Mouse (Mus musculus) liver, adult 2 months (tissue): ENCODE measurements around the gene Zp3r. TPM values are rescaled to one million over a fixed set of nuclear protein-coding genes. Genes with fewer than 3 reads are reported as not detected.
A peak's percentile ranks its signal among the peaks of the same experiment; 100 is the strongest.
"Not testable (repeated sequence)": the region's sequence is repeated elsewhere in the genome, so short reads cannot be mapped to it uniquely, and the experiment has no call there.

Source experiments
- DNase-seq: peaks from one replicate; pipeline ENCODE4 v3.0.0-alpha.2; 2011; ENCODE audit warnings: low read depth, low spot score; ENCODE audit errors: extremely low read depth
- H3K27ac ChIP-seq: fragments of 200-500 bp; replicated peaks from 2 replicates; pipeline ENCODE4 v1.5.1; 2012; ENCODE audit warnings: low read depth, mild to moderate bottlenecking, control low read depth, inconsistent platforms, low read length; ENCODE audit not compliant: insufficient read depth
- H3K27me3 ChIP-seq: fragments of 200-500 bp; 2 replicates; pipeline ENCODE4 v1.6.1; 2012; ENCODE audit warnings: mild to moderate bottlenecking, moderate library complexity, low read length, inconsistent platforms; ENCODE audit not compliant: control insufficient read depth, insufficient read depth
- H3K36me3 ChIP-seq: fragments of 200-500 bp; 2 replicates; pipeline ENCODE4 v1.6.1; 2012; ENCODE audit warnings: low read length, inconsistent platforms; ENCODE audit not compliant: control insufficient read depth, insufficient read depth
- H3K4me1 ChIP-seq: fragments of 200-500 bp; 2 replicates; pipeline ENCODE4 v1.6.1; 2011; ENCODE audit warnings: low read length; ENCODE audit not compliant: control insufficient read depth, insufficient read depth
- H3K4me3 ChIP-seq: fragments of 200-500 bp; 2 replicates; pipeline ENCODE4 v1.5.1; 2011; ENCODE audit warnings: low read depth, mild to moderate bottlenecking, control low read depth, low read length, moderate library complexity; ENCODE audit not compliant: insufficient read depth
- H3K79me2 ChIP-seq: fragments of 200-500 bp; 2 replicates; pipeline ENCODE4 v1.6.1; 2012; ENCODE audit warnings: inconsistent platforms, mild to moderate bottlenecking, low read length, moderate library complexity; ENCODE audit not compliant: control insufficient read depth, insufficient read depth
- H3K9ac ChIP-seq: fragments of 200-500 bp; 2 replicates; pipeline ENCODE4 v1.6.1; 2012; ENCODE audit warnings: low read depth, mild to moderate bottlenecking, control low read depth, inconsistent platforms, low read length
- CTCF ChIP-seq: fragments of 200-500 bp; IDR thresholded peaks from 2 replicates; pipeline ENCODE4 v1.5.1; 2011; ENCODE audit warnings: low read depth, low read length, control low read depth
- POLR2A ChIP-seq: fragments of 200-500 bp; IDR thresholded peaks from 2 replicates; pipeline ENCODE4 v1.6.1; 2011; ENCODE audit warnings: low read length, control low read depth; ENCODE audit not compliant: insufficient read depth; ENCODE audit errors: extremely low read depth
- WGBS: fragments of 180-500 bp; shearing (Covaris S2); methylation state at CpG from one replicate; pipeline ENCODE4 v1.1.7; 2018; 5-methylcytosine and 5-hydroxymethylcytosine counted together
- polyA plus RNA-seq: library from polyadenylated mRNA; depleted of rRNA; stranded (reverse); fragments of >200 nt; gene quantifications from 2 replicates; pipeline ENCODE4 v1.2.3, GENCODE M21; 2012; rRNA removed
- total RNA-seq: library from RNA; depleted of rRNA; stranded (reverse); fragments of >200 nt; gene quantifications from 2 replicates; pipeline ENCODE4 v1.2.3, GENCODE M21; 2014; rRNA removed

The Zp3r gene
- not detected in 2 replicates for total RNA-seq
- polyA plus RNA-seq, result not detected in 2 replicates

GRCm38 (mm10) chr1:130629521-130629920 is at the start of gene Zp3r:
Zp3r (minus strand) TSS chr1:130629621.
- TF ChIP-seq CTCF (no peak), POLR2A (no peak)
- Histone ChIP-seq H3K9ac (no peak within 1 kb of the TSS), H3K4me1 (no peaks in the 10 kb centered on the region), H3K79me2 (no peaks in the 10 kb centered on the region), H3K27ac (no peak within 1 kb of the TSS), H3K27me3 (no peaks in the 10 kb centered on the region), H3K36me3 (no peaks in the 10 kb centered on the region), H3K4me3 (no peak within 1 kb of the TSS)
- no peak for DNase-seq
- WGBS, result 95% methylated on average over 2 of the region's 2 CpGs

DNA sequence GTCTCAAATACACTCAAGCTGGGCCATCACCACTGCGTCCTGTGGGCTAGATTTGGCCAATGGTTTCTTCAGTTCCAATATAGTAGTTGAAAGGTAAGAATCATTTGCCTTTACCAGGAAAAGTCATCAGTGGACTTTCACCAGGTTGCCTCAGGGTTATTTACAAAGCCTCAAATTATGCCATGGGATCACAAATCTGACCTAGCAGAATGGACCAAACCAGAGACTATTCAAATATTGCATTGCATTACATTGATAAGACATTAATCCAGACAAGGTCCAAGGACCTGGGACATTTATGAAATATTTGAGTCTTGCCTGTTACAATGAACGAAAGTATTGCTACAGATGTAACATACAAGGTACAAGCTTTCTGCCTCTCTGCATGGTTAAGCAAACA is 49.1 kb upstream of the Zp3r start:
- Histone ChIP-seq H3K79me2 (no peaks in the 10 kb centered on the region; the same call in 1 of the 2 replicates), H3K9ac (no peak overlapping the region), H3K4me1 (peaks cover 37% of the 10 kb centered on the region), H3K4me3 (no peak overlapping the region), H3K36me3 (no peaks in the 10 kb centered on the region), H3K27ac (peak overlapping the region; percentile 100), H3K27me3 (no peaks in the 10 kb centered on the region)
- TF ChIP-seq CTCF (no peak), POLR2A (no peak)
- WGBS, result 17% methylated on average over 2 of the region's 2 CpGs
- DNase-seq, result peak; percentile 100

DNA sequence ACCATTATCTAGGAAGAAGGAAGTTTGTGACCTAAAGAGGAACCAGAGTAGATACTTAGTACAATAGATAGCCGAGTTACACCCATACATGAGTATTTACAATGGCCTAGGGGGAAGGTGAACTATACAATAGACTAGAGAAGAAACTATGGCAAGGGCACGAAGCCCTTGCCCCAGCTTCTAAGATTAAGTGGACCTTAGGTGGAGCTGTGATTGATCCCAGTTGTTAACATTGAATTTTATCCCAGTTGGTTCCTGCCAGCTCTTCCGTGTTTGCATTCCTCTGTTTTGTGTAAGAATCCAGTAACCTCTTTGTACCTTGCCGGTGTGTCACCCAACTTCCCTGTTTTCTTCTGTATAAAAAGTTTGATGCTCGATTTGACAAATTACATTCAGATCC is 34.2 kb upstream of the Zp3r start:
- not testable (repeated sequence) for H3K9ac ChIP-seq, H3K27me3 ChIP-seq, H3K79me2 ChIP-seq, H3K36me3 ChIP-seq, H3K4me3 ChIP-seq
- H3K4me1 ChIP-seq, result peaks cover 14% of the 10 kb centered on the region
- DNase-seq, result peak; percentile 84
- WGBS, result 28% methylated on average over 5 of the region's 5 CpGs
- H3K27ac ChIP-seq, result peak overlapping the region; percentile 34

DNA sequence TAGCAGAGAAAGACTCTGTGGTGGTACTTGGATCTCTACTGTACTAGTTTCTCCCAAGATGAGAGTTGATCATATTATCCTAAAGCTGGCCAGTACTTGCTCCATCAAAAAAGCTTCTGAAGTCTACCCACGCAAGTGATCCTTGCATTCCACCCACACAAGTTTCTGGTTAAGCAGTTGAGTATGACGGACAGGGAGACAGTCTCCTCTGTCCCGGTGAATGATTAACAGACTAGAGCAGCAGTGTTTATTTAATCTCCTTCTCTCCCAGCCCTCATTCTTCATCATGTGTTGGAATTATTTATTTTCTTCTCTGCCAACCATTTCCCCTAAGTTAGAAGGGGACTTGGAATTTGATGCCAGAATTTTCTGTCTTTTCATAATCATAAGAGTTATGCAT is 32.0 kb upstream of the Zp3r start, which contains the start of gene C4bp:
TSS of gene C4bp (minus strand) at position 179 of the 400 bp plus-strand sequence.
- peaks cover 24% of the 10 kb centered on the region for H3K4me1 ChIP-seq
- H3K36me3 ChIP-seq, result peaks cover 8% of the 10 kb centered on the region
- 16% methylated on average over 3 of the region's 3 CpGs for WGBS
- H3K9ac ChIP-seq, result peak within 1 kb of the TSS; percentile 84
- TF ChIP-seq POLR2A, result no peak
- TF ChIP-seq CTCF, result no peak
- peak within 1 kb of the TSS; percentile 75 for H3K27ac ChIP-seq
- peak; percentile 92 for DNase-seq
- H3K27me3 ChIP-seq, result no peaks in the 10 kb centered on the region
- peaks cover 14% of the 10 kb centered on the region; the same call in 1 of the 2 replicates for H3K79me2 ChIP-seq
- H3K4me3 ChIP-seq, result peak within 1 kb of the TSS; percentile 83

DNA sequence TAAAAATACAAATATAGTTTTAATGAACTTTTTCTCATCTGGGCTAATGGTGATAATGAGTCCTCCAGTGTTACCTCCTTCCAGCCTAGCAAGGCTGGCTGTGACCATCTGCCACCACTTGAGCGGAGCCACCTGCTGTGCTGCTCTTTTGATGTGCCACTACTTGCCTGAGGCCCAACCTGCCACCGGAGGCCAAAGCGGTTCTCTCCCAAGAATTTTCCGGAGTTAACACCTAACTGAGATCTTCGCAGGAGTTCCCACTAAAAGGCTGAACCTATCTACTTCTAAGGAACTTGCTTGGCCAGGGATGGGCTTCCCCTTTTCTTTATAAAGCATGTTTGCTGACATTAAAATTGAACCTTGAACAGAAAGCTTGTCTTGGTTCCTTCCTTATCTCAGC is 30.2 kb upstream of the Zp3r start:
- peaks cover 24% of the 10 kb centered on the region for H3K4me1 ChIP-seq
- H3K27me3 ChIP-seq, result not testable (repeated sequence)
- peak overlapping the region; percentile 77 for H3K9ac ChIP-seq
- peaks cover 15% of the 10 kb centered on the region for H3K36me3 ChIP-seq
- H3K27ac ChIP-seq, result peak overlapping the region; percentile 77
- peak; percentile 58 for DNase-seq
- H3K79me2 ChIP-seq, result peaks cover 14% of the 10 kb centered on the region; the same call in 1 of the 2 replicates
- H3K4me3 ChIP-seq, result peak overlapping the region; percentile 83
- 11% methylated on average over 5 of the region's 5 CpGs for WGBS

GRCm38 (mm10) chr1:130644103-130644502 is 14.7 kb upstream of the Zp3r start:
- Histone ChIP-seq H3K4me1 (no peaks in the 10 kb centered on the region; the same call in none of the 2 replicates), H3K4me3 (no peak overlapping the region), H3K27ac (no peak overlapping the region), H3K36me3 (peaks cover 77% of the 10 kb centered on the region), H3K79me2 (no peaks in the 10 kb centered on the region; the same call in 1 of the 2 replicates), H3K27me3 (no peaks in the 10 kb centered on the region), H3K9ac (no peak overlapping the region)
- TF ChIP-seq CTCF, result no peak
- DNase-seq, result no peak
- WGBS, result 15% methylated on average over 4 of the region's 4 CpGs
